Mouse (Mus musculus) heart, postnatal 0 days (tissue): Measurements from ENCODE around the gene Ppp1r7.
"Not testable (repeated sequence)": the region's sequence is repeated elsewhere in the genome, so short reads cannot be mapped to it uniquely, and the experiment has no call there.

Source experiments
- CTCF ChIP-seq: IDR thresholded peaks from 2 replicates; pipeline ENCODE4 v1.5.1; 2016; ENCODE audit warnings: antibody characterized with exemption, control low read depth, low read depth
- EP300 ChIP-seq: IDR thresholded peaks from 2 replicates; pipeline ENCODE4 v1.6.1; 2016; ENCODE audit warnings: antibody characterized with exemption, low read depth

DNA sequence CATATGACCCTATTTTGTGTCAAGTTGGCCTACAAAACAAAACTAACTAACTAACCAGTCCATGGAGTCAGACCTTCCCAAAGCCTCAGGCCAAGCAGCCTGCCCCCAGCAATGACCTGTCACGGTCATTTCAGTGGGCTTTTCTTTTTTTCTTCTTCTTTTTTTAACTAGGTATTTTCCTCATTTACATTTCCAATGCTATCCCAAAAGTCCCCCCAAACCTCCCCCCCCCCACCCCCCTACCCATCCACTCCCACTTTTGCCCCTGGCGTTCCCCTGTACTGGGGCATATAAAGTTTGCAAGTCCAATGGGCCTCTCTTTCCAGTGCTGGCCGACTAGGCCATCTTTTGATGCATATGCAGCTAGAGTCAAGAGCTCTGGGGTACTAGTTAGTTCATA is 48.2 kb upstream of the Ppp1r7 start:
- not testable (repeated sequence) for TF ChIP-seq CTCF, EP300
